Mouse (Mus musculus) lung, embryonic 16.5 days (tissue): ENCODE data around the gene Nbr1. TPM values are rescaled to one million over a fixed set of nuclear protein-coding genes. Genes with fewer than 3 reads are reported as not detected.

ENCODE experiments used
- ATAC-seq: fragments of 200-750 bp; cut with Nextera tagmentation; 2 replicates; pipeline ENCODE4 v1.8.0; 2017; ENCODE audit warnings: low read depth, mild to moderate bottlenecking, moderate library complexity
- H3K27ac ChIP-seq: fragments of 300-500 bp; sonication (generic); 2 replicates; pipeline ENCODE4 v1.5.1; 2014; ENCODE audit warnings: mild to moderate bottlenecking, control low read depth, low read length
- H3K27me3 ChIP-seq: fragments of 300-500 bp; sonication (generic); 2 replicates; pipeline ENCODE4 v1.6.1; 2014; ENCODE audit warnings: low read depth, low read length, mixed read lengths; ENCODE audit not compliant: control insufficient read depth, insufficient read depth
- H3K36me3 ChIP-seq: fragments of 300-500 bp; sonication (generic); 2 replicates; pipeline ENCODE4 v1.6.1; 2014; ENCODE audit warnings: low read length; ENCODE audit not compliant: control insufficient read depth, insufficient read depth
- H3K4me1 ChIP-seq: fragments of 300-500 bp; sonication (generic); replicated peaks from 2 replicates; pipeline ENCODE4 v1.6.1; 2014; ENCODE audit warnings: low read length, mixed read lengths; ENCODE audit not compliant: control insufficient read depth, insufficient read depth
- H3K4me2 ChIP-seq: fragments of 300-500 bp; sonication (generic); 2 replicates; pipeline ENCODE4 v1.6.1; 2014; ENCODE audit warnings: low read depth, low read length, control low read depth
- H3K4me3 ChIP-seq: fragments of 300-500 bp; sonication (generic); 2 replicates; pipeline ENCODE4 v1.5.1; 2014; ENCODE audit warnings: mild to moderate bottlenecking, low read length, control low read depth
- H3K9ac ChIP-seq: fragments of 300-500 bp; sonication (generic); 2 replicates; pipeline ENCODE4 v1.6.1; 2014; ENCODE audit warnings: low read length, control low read depth
- H3K9me3 ChIP-seq: fragments of 300-500 bp; sonication (generic); 2 replicates; pipeline ENCODE4 v1.6.1; 2016; ENCODE audit warnings: low read length; ENCODE audit not compliant: control insufficient read depth
- WGBS: fragments of 180-500 bp; shearing (Covaris S2); extraction: QIAGEN DNeasy Blood & Tissue Kit; methylation state at CpG from one replicate; pipeline ENCODE4 v1.1.7; 2014; 5-methylcytosine and 5-hydroxymethylcytosine counted together
- polyA plus RNA-seq: library from polyadenylated mRNA; unstranded; fragments of >200 nt; fragmentation: Nextera tagmentation; extraction: Ambion mirVana; gene quantifications from 2 replicates; pipeline ENCODE4 v1.2.1, GENCODE M21; 2015

Nbr1 gene
- polyA plus RNA-seq, 1 experiment from 2014 or later, result 77.7 TPM

DNA sequence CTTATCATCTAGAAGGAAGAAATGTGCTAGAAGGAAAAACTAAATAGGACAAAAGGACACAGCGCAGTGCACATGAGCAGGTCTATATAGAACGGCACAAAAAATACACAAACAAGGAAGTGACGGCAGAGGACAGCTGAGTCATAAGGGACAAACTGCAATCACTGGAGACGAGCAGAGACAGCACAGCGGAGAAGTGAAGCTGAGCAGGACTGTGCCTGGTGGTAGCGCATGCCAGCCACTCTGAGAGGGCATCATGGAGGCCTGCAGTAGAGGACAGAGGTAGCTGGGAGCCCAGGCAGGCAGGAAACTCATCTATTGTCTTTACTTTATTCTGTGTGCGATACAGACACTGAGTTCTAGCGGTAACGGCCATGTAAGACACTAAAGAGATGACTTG is 8.4 kb upstream of the Nbr1 start:
- H3K4me1 ChIP-seq, result 0 out of 2 replicates have a peak, but pooled peaks cover 2% of the 10 kb centered on the region
- H3K27ac ChIP-seq, result peak overlapping the region; percentile 83
- no peaks in the 10 kb centered on the region for H3K27me3 ChIP-seq
- peaks cover 10% of the 10 kb centered on the region for H3K36me3 ChIP-seq
- H3K4me3 ChIP-seq, result no peak overlapping the region
- H3K9ac ChIP-seq, result 0 out of 2 replicates have a peak overlapping the region, but pooled peaks have one; percentile 6
- no peaks in the 10 kb centered on the region for H3K9me3 ChIP-seq
- no peak overlapping the region for H3K4me2 ChIP-seq
- peak; percentile 59 for ATAC-seq
- WGBS, result 71% methylated on average over 9 of the region's 9 CpGs

DNA sequence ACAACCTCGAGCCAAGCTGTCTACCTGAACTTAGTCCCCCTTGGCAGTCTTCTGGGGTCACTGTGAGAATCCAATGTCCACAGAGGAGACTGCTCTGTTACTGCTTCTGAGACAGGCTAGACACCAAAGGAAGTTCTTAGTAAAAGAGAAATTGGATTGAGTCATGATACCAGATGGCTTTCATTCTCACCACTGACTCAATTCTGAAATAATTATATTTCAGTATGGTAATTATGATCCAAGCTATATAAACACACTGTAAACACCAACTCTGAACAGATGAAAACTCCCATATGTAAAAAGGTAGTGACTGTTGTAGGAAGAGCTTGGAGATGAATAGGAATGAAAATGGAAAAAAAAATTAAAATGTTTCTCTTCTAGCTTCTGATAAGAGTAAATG is 7.8 kb upstream of the Nbr1 start:
- H3K4me1 ChIP-seq, result 0 out of 2 replicates have a peak, but pooled peaks cover 2% of the 10 kb centered on the region
- no peaks in the 10 kb centered on the region for H3K9me3 ChIP-seq
- peak overlapping the region; percentile 83 for H3K27ac ChIP-seq
- ATAC-seq, result peak; percentile 77
- no peak overlapping the region for H3K4me2 ChIP-seq
- peaks cover 11% of the 10 kb centered on the region for H3K36me3 ChIP-seq
- H3K4me3 ChIP-seq, result no peak overlapping the region
- no peaks in the 10 kb centered on the region for H3K27me3 ChIP-seq
- WGBS, result 77% methylated on average over 1 of the region's 1 CpGs
- no peak overlapping the region for H3K9ac ChIP-seq

DNA sequence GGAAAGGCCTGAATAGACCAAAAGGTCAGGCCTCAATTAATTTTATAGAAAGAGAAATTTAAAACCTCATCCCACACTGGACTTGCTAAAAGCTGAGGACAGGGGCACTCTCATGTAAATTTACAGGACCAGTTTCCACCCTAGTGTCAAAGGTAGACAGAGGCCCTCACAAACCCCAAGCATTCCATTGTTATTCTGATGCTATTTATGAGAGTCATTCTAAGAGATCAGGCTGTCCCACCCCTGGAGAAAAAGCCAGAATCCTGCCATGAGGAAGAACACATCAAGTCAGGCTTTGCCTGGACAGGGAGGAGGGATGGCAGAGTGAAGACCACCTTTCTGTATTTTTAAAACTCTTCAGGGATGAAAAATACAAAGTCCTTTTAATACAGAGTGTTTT is 3.4 kb upstream of the Nbr1 start:
- no peak overlapping the region for H3K4me3 ChIP-seq
- H3K4me1 ChIP-seq, result peaks cover 7% of the 10 kb centered on the region
- H3K27ac ChIP-seq, result no peak overlapping the region
- H3K27me3 ChIP-seq, result no peaks in the 10 kb centered on the region
- no peaks in the 10 kb centered on the region for H3K9me3 ChIP-seq
- no peak for ATAC-seq
- H3K9ac ChIP-seq, result no peak overlapping the region
- H3K36me3 ChIP-seq, result peaks cover 8% of the 10 kb centered on the region
- no peak overlapping the region for H3K4me2 ChIP-seq

DNA sequence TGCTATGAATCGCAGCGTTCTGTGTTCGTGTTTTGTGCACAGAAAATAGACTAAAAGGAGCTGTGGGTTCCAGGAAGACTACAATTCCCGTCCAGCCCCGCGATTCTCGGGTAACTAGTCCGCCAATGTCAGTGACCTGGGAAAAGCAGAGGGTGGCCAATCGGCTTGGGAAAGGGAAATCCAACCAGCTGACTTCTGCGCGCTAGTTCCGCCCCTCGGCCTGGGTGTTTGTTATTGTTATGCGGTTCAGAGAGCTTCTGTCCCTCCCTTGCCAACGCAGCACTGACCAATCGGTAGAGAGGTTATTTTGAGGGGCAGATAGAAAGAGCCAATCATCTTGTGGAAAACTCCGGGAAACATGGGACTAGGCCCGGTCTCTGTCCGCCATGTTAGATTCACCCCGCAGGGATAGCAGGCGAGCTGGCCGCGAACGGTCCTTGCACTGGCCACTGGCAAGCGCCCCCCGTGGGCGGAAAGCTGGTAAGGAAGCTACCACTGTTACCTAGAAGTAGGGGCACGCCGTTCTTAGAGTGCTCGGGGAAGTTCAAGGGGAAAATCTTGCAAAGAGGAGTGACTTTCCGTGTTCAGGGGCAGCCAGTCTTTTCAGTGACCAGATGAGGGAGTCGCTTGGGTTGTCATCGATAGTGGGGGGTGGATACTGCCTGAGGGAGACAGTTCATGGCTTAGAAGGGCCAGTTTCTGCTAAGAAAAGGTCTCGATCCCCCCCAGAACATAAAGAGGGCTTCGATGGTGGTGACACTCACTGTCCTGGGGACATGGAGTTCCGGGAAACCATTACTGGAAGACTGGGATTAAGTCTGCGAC is 739 bp downstream of the Nbr1 start:
- H3K4me3 ChIP-seq, result peak overlapping the region; percentile 87
- peak overlapping the region; percentile 96 for H3K27ac ChIP-seq
- H3K9me3 ChIP-seq, result no peaks in the 10 kb centered on the region
- peak overlapping the region; percentile 87 for H3K4me2 ChIP-seq
- H3K27me3 ChIP-seq, result no peaks in the 10 kb centered on the region
- WGBS, result 0% methylated on average over 37 of the region's 37 CpGs
- H3K36me3 ChIP-seq, result peaks cover 16% of the 10 kb centered on the region
- H3K9ac ChIP-seq, result peak overlapping the region; percentile 90
- peaks cover 16% of the 10 kb centered on the region for H3K4me1 ChIP-seq
- peak; percentile 98 for ATAC-seq

DNA sequence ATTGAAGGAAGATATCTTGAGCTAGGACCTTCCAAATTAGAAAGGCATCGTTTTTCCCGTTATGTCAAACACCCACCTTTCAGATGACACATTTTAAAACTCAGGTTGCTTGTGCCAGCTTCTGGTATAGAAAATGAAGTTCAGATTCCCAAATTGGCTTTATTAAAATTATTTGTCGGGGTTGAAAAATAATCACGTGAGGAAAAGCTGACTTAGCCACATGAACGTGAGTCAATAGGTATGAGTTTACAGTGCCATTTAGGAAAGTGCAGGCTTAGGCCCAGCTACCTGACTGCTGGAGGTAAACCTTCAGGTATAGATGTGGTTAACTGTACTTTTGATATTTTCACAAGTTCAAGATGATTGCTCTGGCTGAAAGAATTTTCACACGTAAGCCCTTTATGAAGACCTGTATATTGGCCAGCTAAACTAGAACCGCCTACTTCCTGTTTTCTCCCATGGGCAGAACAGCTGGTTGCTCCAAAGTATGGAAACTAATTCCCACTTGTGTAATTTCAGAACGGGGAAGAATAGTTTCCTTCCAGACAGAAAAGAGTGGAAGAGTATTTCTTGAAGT is 1.5 kb downstream of the Nbr1 start:
- H3K4me2 ChIP-seq, result peak overlapping the region; percentile 87
- peak overlapping the region; percentile 92 for H3K27ac ChIP-seq
- H3K4me3 ChIP-seq, result peak overlapping the region; percentile 87
- H3K27me3 ChIP-seq, result no peaks in the 10 kb centered on the region
- no peaks in the 10 kb centered on the region for H3K9me3 ChIP-seq
- H3K36me3 ChIP-seq, result peaks cover 13% of the 10 kb centered on the region
- ATAC-seq, result no peak
- 9% methylated on average over 8 of the region's 8 CpGs for WGBS
- peaks cover 16% of the 10 kb centered on the region for H3K4me1 ChIP-seq
- H3K9ac ChIP-seq, result peak overlapping the region; percentile 90

DNA sequence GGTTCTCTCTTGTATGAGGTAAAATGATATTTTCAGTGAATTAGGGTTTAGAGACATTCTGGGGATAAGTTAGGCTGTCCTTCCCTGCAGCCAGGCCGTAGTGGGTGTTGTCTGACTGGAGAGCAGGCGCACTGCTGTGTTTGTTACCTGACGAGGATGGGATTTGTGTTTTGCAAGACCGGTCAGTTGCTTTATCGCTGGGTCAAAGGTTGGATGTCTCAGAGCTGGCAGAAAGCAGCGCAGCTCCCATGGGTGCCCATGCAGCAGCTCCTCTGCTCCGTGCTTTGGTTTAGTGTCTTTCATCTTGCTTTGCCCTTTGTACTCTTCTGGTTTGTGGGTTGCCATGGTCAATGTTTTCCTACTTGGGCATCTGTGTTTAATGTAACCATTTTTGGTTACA is 4.6 kb downstream of the Nbr1 start:
- H3K27ac ChIP-seq, result no peak overlapping the region
- H3K9ac ChIP-seq, result no peak overlapping the region
- H3K4me1 ChIP-seq, result peaks cover 12% of the 10 kb centered on the region
- H3K9me3 ChIP-seq, result no peaks in the 10 kb centered on the region
- H3K4me2 ChIP-seq, result no peak overlapping the region
- H3K36me3 ChIP-seq, result peaks cover 13% of the 10 kb centered on the region
- WGBS, result 91% methylated on average over 7 of the region's 7 CpGs
- no peak overlapping the region for H3K4me3 ChIP-seq
- ATAC-seq, result no peak
- no peaks in the 10 kb centered on the region for H3K27me3 ChIP-seq

DNA sequence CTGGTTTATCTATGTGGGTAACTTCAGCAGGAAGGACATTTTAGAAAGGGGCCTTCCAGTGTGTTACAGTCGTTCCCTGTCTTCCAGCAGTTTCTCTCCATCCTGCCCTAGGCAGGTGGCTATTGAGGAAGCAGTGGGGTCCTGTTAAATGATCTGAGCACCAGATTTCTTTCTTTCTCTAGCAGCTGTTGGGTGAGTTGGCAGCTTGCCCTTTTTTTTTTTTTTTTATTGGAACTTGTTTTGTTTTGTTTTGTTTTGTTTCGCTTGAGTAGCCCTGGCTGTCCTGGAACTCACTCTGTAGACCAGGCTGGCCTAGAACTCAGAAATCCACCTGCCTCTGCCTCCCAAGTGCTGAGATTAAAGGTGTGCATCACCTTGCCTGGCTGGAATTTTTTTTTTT is 5.0 kb downstream of the Nbr1 start:
- peaks cover 13% of the 10 kb centered on the region for H3K36me3 ChIP-seq
- 38% methylated on average over 2 of the region's 2 CpGs for WGBS

DNA sequence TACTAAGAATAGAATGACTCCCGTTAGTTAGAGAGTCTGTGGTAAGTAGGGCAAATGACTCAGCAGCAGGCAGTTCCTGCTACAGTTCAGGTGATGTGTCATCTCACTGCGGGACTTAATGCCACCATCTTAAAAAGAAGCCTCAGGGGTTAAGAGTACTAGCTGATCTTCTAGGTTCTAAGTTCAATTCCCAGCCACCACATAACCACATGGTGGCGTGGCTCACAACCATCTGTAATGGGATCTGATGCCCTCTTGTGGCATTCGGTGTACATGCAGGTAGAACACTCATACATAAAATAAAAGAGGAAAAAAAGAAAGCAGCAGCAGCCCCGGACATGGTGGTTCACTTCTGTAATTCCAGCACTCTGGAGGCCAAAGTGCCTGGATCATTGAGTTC is 10.4 kb downstream of the Nbr1 start:
- no peak overlapping the region for H3K4me3 ChIP-seq
- H3K27me3 ChIP-seq, result no peaks in the 10 kb centered on the region
- H3K4me2 ChIP-seq, result no peak overlapping the region
- H3K9me3 ChIP-seq, result no peaks in the 10 kb centered on the region
- 36% methylated on average over 5 of the region's 5 CpGs for WGBS
- ATAC-seq, result no peak
- peaks cover 34% of the 10 kb centered on the region for H3K36me3 ChIP-seq
- no peaks in the 10 kb centered on the region for H3K4me1 ChIP-seq
- H3K9ac ChIP-seq, result no peak overlapping the region
- no peak overlapping the region for H3K27ac ChIP-seq

More for the DNA sequence above, 5.0 kb downstream of the Nbr1 start:
- no peak overlapping the region for H3K4me2 ChIP-seq
- H3K27me3 ChIP-seq, result no peaks in the 10 kb centered on the region
- no peaks in the 10 kb centered on the region for H3K9me3 ChIP-seq
- H3K27ac ChIP-seq, result no peak overlapping the region
- no peak overlapping the region for H3K9ac ChIP-seq
- no peak overlapping the region for H3K4me3 ChIP-seq
- peaks cover 12% of the 10 kb centered on the region for H3K4me1 ChIP-seq
- no peak for ATAC-seq

DNA sequence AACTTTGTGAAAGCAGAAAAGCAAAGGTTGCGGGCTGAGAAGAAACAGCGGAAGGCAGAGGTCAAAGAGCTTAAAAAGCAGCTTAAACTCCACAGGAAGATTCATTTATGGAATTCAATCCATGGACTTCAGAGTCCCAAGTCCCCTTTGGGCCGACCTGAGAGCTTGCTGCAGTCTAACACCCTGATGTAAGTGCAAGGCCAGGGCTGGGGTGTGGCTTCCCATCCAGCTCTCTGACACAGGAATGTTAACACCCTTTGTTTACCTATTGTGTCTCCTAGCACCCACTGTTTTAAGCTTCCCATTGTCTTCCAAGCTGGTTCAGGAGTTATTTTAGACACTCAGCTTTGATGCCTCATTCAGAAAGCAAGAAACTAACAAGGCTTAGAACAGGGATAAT is 16.5 kb downstream of the Nbr1 start:
- Histone ChIP-seq H3K9ac (no peak overlapping the region), H3K27me3 (no peaks in the 10 kb centered on the region), H3K36me3 (peaks cover 68% of the 10 kb centered on the region), H3K4me3 (no peak overlapping the region), H3K9me3 (no peaks in the 10 kb centered on the region), H3K27ac (no peak overlapping the region), H3K4me1 (no peaks in the 10 kb centered on the region), H3K4me2 (no peak overlapping the region)
- WGBS, result 80% methylated on average over 3 of the region's 3 CpGs
- no peak for ATAC-seq
